Mouse (Mus musculus) cerebellum, adult 2 months (tissue): ENCODE data around the gene Spsb1.

Experiments
- CTCF ChIP-seq: fragments of 200-500 bp; IDR thresholded peaks from 2 replicates; pipeline ENCODE4 v1.5.1; 2011; ENCODE audit warnings: low read depth, mild to moderate bottlenecking, control low read depth, low read length, moderate library complexity, borderline replicate concordance; ENCODE audit not compliant: insufficient read depth
- POLR2A ChIP-seq: fragments of 200-500 bp; IDR thresholded peaks from 2 replicates; pipeline ENCODE4 v1.6.1; 2011; ENCODE audit warnings: low read length, control low read depth, borderline replicate concordance; ENCODE audit not compliant: insufficient read depth

- TF ChIP-seq POLR2A (no peak), CTCF (no peak)
Observed at GRCm38 (mm10) chr4:149933025-149933424, 21.8 kb downstream of the Spsb1 start.
